Mouse (Mus musculus): ENCODE data around the gene Olfr792. TPM values are rescaled to one million over a fixed set of nuclear protein-coding genes. Genes with fewer than 3 reads are reported as not detected.

The Olfr792 gene
- total RNA-seq (2023): not detected

GRCm38 (mm10) chr10:129538862-129539261, at the start of gene Olfr792:
Olfr792 (plus strand) TSS chr10:129539162.

GRCm38 (mm10) chr10:129498192-129498591, 40.8 kb upstream of the Olfr792 start, which contains the start of gene Olfr790:
Olfr790 (plus strand) TSS chr10:129498492.

GRCm38 (mm10) chr10:129521492-129521891, 17.5 kb upstream of the Olfr792 start, which contains the start of gene Olfr791:
Olfr791 (plus strand) TSS chr10:129521792.

GRCm38 (mm10) chr10:129567355-129567754, 28.4 kb downstream of the Olfr792 start, which contains the start of gene Olfr794:
Olfr794 (plus strand) TSS chr10:129567655.

Other genes starting within 250 kb of the Olfr792 start
- not detected for gene Olfr780, start 221.0 kb upstream of the Olfr792 start, total RNA-seq (2023)
- gene Olfr781, start 210.3 kb upstream of the Olfr792 start, total RNA-seq (2023): not detected
- gene Olfr782, start 190.3 kb upstream of the Olfr792 start, total RNA-seq (2023): not detected
- not detected for gene Olfr784, start 155.1 kb upstream of the Olfr792 start, total RNA-seq (2023)
- not detected for gene Olfr785, start 133.7 kb upstream of the Olfr792 start, total RNA-seq (2023)
- gene Olfr786, start 111.9 kb upstream of the Olfr792 start, total RNA-seq (2023): not detected
- not detected for gene Olfr787, start 77.3 kb upstream of the Olfr792 start, total RNA-seq (2023)
- gene Olfr788, start 68.2 kb upstream of the Olfr792 start, total RNA-seq (2023): not detected
- gene Olfr789, start 54.4 kb upstream of the Olfr792 start, total RNA-seq (2023): not detected
- not detected for gene Olfr790, start 40.7 kb upstream of the Olfr792 start, total RNA-seq (2023)
- gene Olfr791, start 17.4 kb upstream of the Olfr792 start, total RNA-seq (2023): not detected
- gene Olfr794, start 28.5 kb downstream of the Olfr792 start, total RNA-seq (2023): not detected
- not detected for gene Olfr796, start 73.4 kb downstream of the Olfr792 start, total RNA-seq (2023)
- gene Olfr798, start 88.8 kb downstream of the Olfr792 start, total RNA-seq (2023): not detected
- gene Olfr799, start 98.3 kb downstream of the Olfr792 start, total RNA-seq (2023): not detected
- gene Olfr800, start 118.5 kb downstream of the Olfr792 start, total RNA-seq (2023): not detected
- gene Olfr801, start 134.7 kb downstream of the Olfr792 start, total RNA-seq (2023): not detected
- gene Olfr802, start 149.0 kb downstream of the Olfr792 start, total RNA-seq (2023): not detected
- not detected for gene Olfr803, start 155.1 kb downstream of the Olfr792 start, total RNA-seq (2023)
- gene Olfr804, start 164.0 kb downstream of the Olfr792 start, total RNA-seq (2023): not detected
- not detected for gene Olfr805, start 190.2 kb downstream of the Olfr792 start, total RNA-seq (2023)
- gene Olfr806, start 202.8 kb downstream of the Olfr792 start, total RNA-seq (2023): not detected
- not detected for gene Olfr807, start 218.6 kb downstream of the Olfr792 start, total RNA-seq (2023)
- gene Olfr808, start 226.3 kb downstream of the Olfr792 start, total RNA-seq (2023): not detected
- gene Olfr809, start 235.5 kb downstream of the Olfr792 start, total RNA-seq (2023): not detected